ENCODE assay signal across 18 mouse cellular contexts in genomic region chr11:77934568-77935311, GRCm38 (mm10). TPM values are rescaled to one million over a fixed set of nuclear protein-coding genes. Genes with fewer than 3 reads are reported as not detected.
DNase-seq lines count a peak whose midpoint lies in the region; ATAC-seq and TF ChIP-seq lines count a peak whose summit lies in the region.
"Had no signal": no experiment of that assay in that cellular context is flagged by ENCODE, and none has a peak within 500 bp of the region (broad histone marks: within the 10 kb centered on the region; RNA-seq: fewer than 3 reads in every experiment).

No protein-coding gene starts in this region.

- H3K9ac ChIP-seq in forebrain, embryonic 13.5 days: peak overlapping the region; percentile 94
- no peak overlapping the region for H3K9ac ChIP-seq in hindbrain, embryonic 11.5 days (ENCODE audit: low read depth, low read length)
- peak overlapping the region; percentile 13; the same call in 1 of the 2 replicates for H3K9ac ChIP-seq in midbrain, postnatal 0 days (replicated peaks; ENCODE audit: low read length, poor library complexity, severe bottlenecking)
- H3K9ac ChIP-seq in kidney, embryonic 14.5 days (ENCODE audit: low read depth, low read length): no peak overlapping the region
- H3K9ac ChIP-seq: heart, embryonic 15.5 days; liver, embryonic 14.5 days had no signal

- H3K4me3 ChIP-seq in forebrain, embryonic 13.5 days: peak overlapping the region; percentile 96
- H3K4me3 ChIP-seq in forebrain, embryonic 10.5 days: no peak overlapping the region
- no peak overlapping the region for H3K4me3 ChIP-seq in hindbrain, embryonic 11.5 days (ENCODE audit: low read depth, low read length)
- H3K4me3 ChIP-seq in midbrain, postnatal 0 days (ENCODE audit: low read depth, low read length): peak overlapping the region; percentile 88; the same call in 1 of the 2 replicates
- H3K4me3 ChIP-seq in kidney, embryonic 14.5 days (ENCODE audit: low read length): no peak overlapping the region
- H3K4me3 ChIP-seq: heart, embryonic 15.5 days had no signal

- no peak for ATAC-seq in forebrain, embryonic 13.5 days
- ATAC-seq in hindbrain, embryonic 11.5 days (ENCODE audit: low FRiP score): no peak
- ATAC-seq in midbrain, postnatal 0 days (ENCODE audit: low FRiP score): no peak
- ATAC-seq in kidney, embryonic 14.5 days (ENCODE audit: low FRiP score, low TSS enrichment): no peak
- no peak for ATAC-seq in megakaryocyte-erythroid progenitor cell, adult 5-6 weeks (replicated peaks; ENCODE audit: low FRiP score, low TSS enrichment, poor library complexity, severe bottlenecking)
- ATAC-seq: intestine, postnatal 0 days had no signal

- H3K4me2 ChIP-seq in forebrain, embryonic 13.5 days: peak overlapping the region; percentile 90
- no peak overlapping the region for H3K4me2 ChIP-seq in hindbrain, embryonic 11.5 days (replicated peaks; ENCODE audit: low read depth, low read length)
- H3K4me2 ChIP-seq in midbrain, postnatal 0 days (ENCODE audit: low read depth, low read length, poor library complexity, severe bottlenecking): peak overlapping the region; percentile 82
- no peak overlapping the region for H3K4me2 ChIP-seq in kidney, embryonic 14.5 days (replicated peaks; ENCODE audit: low read depth, low read length)
- H3K4me2 ChIP-seq: heart, embryonic 15.5 days had no signal

- no peak for DNase-seq in forebrain, embryonic 10.5 days (ENCODE audit: extremely low spot score, low spot score)
- DNase-seq in cerebellum, adult 9-11 months: peak; percentile 83
- DNase-seq in hindbrain, embryonic 11.5 days (ENCODE audit: low spot score): no peak
- no peak for DNase-seq in midbrain, postnatal 0 days (ENCODE audit: low spot score)
- no peak for DNase-seq in right cerebral cortex, postnatal 4 days
- DNase-seq: adrenal gland, postnatal 14 days; kidney, postnatal 25 days; layer of hippocampus, postnatal 36 days; lung, postnatal 10 days; thymus, adult 2 months had no signal

- H3K4me1 ChIP-seq in forebrain, embryonic 13.5 days: peaks cover 90% of the 10 kb centered on the region
- peaks cover 53% of the 10 kb centered on the region for H3K4me1 ChIP-seq in forebrain, embryonic 10.5 days
- peaks cover 6% of the 10 kb centered on the region for H3K4me1 ChIP-seq in hindbrain, embryonic 11.5 days (replicated peaks; ENCODE audit: control insufficient read depth, insufficient read depth, low read length)
- peaks cover 4% of the 10 kb centered on the region; the same call in 1 of the 2 replicates for H3K4me1 ChIP-seq in midbrain, postnatal 0 days (ENCODE audit: insufficient read depth, low read length)
- peaks cover 10% of the 10 kb centered on the region; the same call in 1 of the 2 replicates for H3K4me1 ChIP-seq in kidney, embryonic 14.5 days (ENCODE audit: control insufficient read depth, insufficient read depth, low read length)

- TF ChIP-seq CTCF in midbrain, postnatal 0 days (IDR thresholded peaks at IDR 0.05): no peak

- no peaks in the 10 kb centered on the region for H3K9me3 ChIP-seq in forebrain, embryonic 13.5 days (replicated peaks)
- no peaks in the 10 kb centered on the region for H3K9me3 ChIP-seq in forebrain, embryonic 10.5 days
- H3K9me3 ChIP-seq in hindbrain, embryonic 11.5 days (ENCODE audit: control insufficient read depth, low read length): no peaks in the 10 kb centered on the region
- H3K9me3 ChIP-seq in midbrain, postnatal 0 days (ENCODE audit: low read length): no peaks in the 10 kb centered on the region
- H3K9me3 ChIP-seq in kidney, embryonic 14.5 days (ENCODE audit: control insufficient read depth, low read length): no peaks in the 10 kb centered on the region
- H3K9me3 ChIP-seq: heart, embryonic 15.5 days had no signal

- H3K27me3 ChIP-seq in forebrain, embryonic 13.5 days: peaks cover 31% of the 10 kb centered on the region
- peaks cover 99% of the 10 kb centered on the region for H3K27me3 ChIP-seq in forebrain, embryonic 10.5 days (ENCODE audit: poor library complexity, severe bottlenecking)
- H3K27me3 ChIP-seq in hindbrain, embryonic 11.5 days (ENCODE audit: control insufficient read depth, insufficient read depth, low read length): peaks cover 48% of the 10 kb centered on the region
- no peaks in the 10 kb centered on the region; the same call in 1 of the 2 replicates for H3K27me3 ChIP-seq in midbrain, postnatal 0 days (ENCODE audit: insufficient read depth, low read length)
- peaks cover 77% of the 10 kb centered on the region for H3K27me3 ChIP-seq in kidney, embryonic 14.5 days (ENCODE audit: control insufficient read depth, insufficient read depth, low read length)

- no peaks in the 10 kb centered on the region for H3K36me3 ChIP-seq in forebrain, embryonic 13.5 days (ENCODE audit: poor library complexity, severe bottlenecking)
- no peaks in the 10 kb centered on the region for H3K36me3 ChIP-seq in forebrain, embryonic 10.5 days (replicated peaks)
- H3K36me3 ChIP-seq in hindbrain, embryonic 11.5 days (ENCODE audit: control insufficient read depth, insufficient read depth, low read length): no peaks in the 10 kb centered on the region
- peaks cover 3% of the 10 kb centered on the region; the same call in 1 of the 2 replicates for H3K36me3 ChIP-seq in midbrain, postnatal 0 days (ENCODE audit: insufficient read depth, low read length)
- H3K36me3 ChIP-seq in kidney, embryonic 14.5 days (ENCODE audit: control insufficient read depth, insufficient read depth, low read length): no peaks in the 10 kb centered on the region
- H3K36me3 ChIP-seq: G1E; heart, embryonic 15.5 days had no signal

- peak overlapping the region; percentile 94 for H3K27ac ChIP-seq in forebrain, embryonic 13.5 days
- H3K27ac ChIP-seq in forebrain, embryonic 10.5 days: no peak overlapping the region
- 0 out of 2 replicates have a peak overlapping the region, but pooled peaks have one; percentile 24 for H3K27ac ChIP-seq in hindbrain, embryonic 11.5 days (ENCODE audit: low read depth, low read length)
- H3K27ac ChIP-seq in midbrain, postnatal 0 days (ENCODE audit: low read depth, low read length): no peak overlapping the region
- no peak overlapping the region for H3K27ac ChIP-seq in kidney, embryonic 14.5 days (ENCODE audit: low read depth, low read length)
- H3K27ac ChIP-seq: heart, embryonic 15.5 days; liver, embryonic 14.5 days had no signal

- 43% methylated on average over 5 of the region's 5 CpGs for WGBS in forebrain, embryonic 13.5 days
- 38% methylated on average over 5 of the region's 5 CpGs for WGBS in forebrain, embryonic 10.5 days
- WGBS in hindbrain, embryonic 11.5 days: 61% methylated on average over 5 of the region's 5 CpGs
- WGBS in midbrain, postnatal 0 days: 47% methylated on average over 5 of the region's 5 CpGs
- WGBS in kidney, embryonic 14.5 days: 68% methylated on average over 5 of the region's 5 CpGs

RNA-seq across cellular contexts. Expression of gene Sez6, which starts 4.1 kb away (rescaled TPM):
- 141 and 165 TPM in 2 replicates for polyA plus RNA-seq in forebrain, embryonic 13.5 days (2015; fragmentation: Nextera tagmentation; extraction: Ambion mirVana)
- 2.8 and 4.3 TPM in 2 replicates for polyA plus RNA-seq in forebrain, embryonic 10.5 days (2016; fragmentation: Nextera tagmentation; extraction: Ambion mirVana)
- 13.3 TPM in 2 replicates for polyA plus RNA-seq in hindbrain, embryonic 11.5 days (2014; fragmentation: Nextera tagmentation; extraction: Ambion mirVana)
- total RNA-seq in midbrain, postnatal 0 days (2014; rRNA removed): 160 and 173 TPM in 2 replicates
- 121 and 125 TPM in 2 replicates for polyA plus RNA-seq in midbrain, postnatal 0 days (2015; fragmentation: Nextera tagmentation; extraction: Ambion mirVana)
- not detected in 2 replicates for polyA plus RNA-seq in kidney, embryonic 14.5 days (2014; fragmentation: Nextera tagmentation; extraction: Ambion mirVana)
- not detected in 2 replicates for total RNA-seq in megakaryocyte-erythroid progenitor cell, adult 5-6 weeks (2014; fragmentation: Nextera tagmentation)
- total RNA-seq in megakaryocyte-erythroid progenitor cell, adult 5-6 weeks (2017): not detected in 2 replicates
- total RNA-seq: granulocyte monocyte progenitor cell, adult 5-6 weeks had no signal

RNA-seq across cellular contexts. Expression of gene Pipox, which starts 40.8 kb away (rescaled TPM):
- polyA plus RNA-seq in forebrain, embryonic 13.5 days (2015; fragmentation: Nextera tagmentation; extraction: Ambion mirVana): 12.7 and 15.1 TPM in 2 replicates
- polyA plus RNA-seq in forebrain, embryonic 10.5 days (2016; fragmentation: Nextera tagmentation; extraction: Ambion mirVana): 10.0 and 10.1 TPM in 2 replicates
- 7.6 and 8.6 TPM in 2 replicates for polyA plus RNA-seq in hindbrain, embryonic 11.5 days (2014; fragmentation: Nextera tagmentation; extraction: Ambion mirVana)
- total RNA-seq in midbrain, postnatal 0 days (2014; rRNA removed): 3.4 and 3.6 TPM in 2 replicates
- 3.8 and 5.1 TPM in 2 replicates for polyA plus RNA-seq in midbrain, postnatal 0 days (2015; fragmentation: Nextera tagmentation; extraction: Ambion mirVana)
- polyA plus RNA-seq in kidney, embryonic 14.5 days (2014; fragmentation: Nextera tagmentation; extraction: Ambion mirVana): 3.2 and 6.2 TPM in 2 replicates
- total RNA-seq in megakaryocyte-erythroid progenitor cell, adult 5-6 weeks (2014; fragmentation: Nextera tagmentation): not detected in 2 replicates
- not detected in 2 replicates for total RNA-seq in megakaryocyte-erythroid progenitor cell, adult 5-6 weeks (2017)
- total RNA-seq: G1E had no signal
- polyA plus RNA-seq: G1E had no signal

RNA-seq across cellular contexts. Expression of gene Phf12, which starts 47.8 kb away (rescaled TPM):
- 20.7 and 24.5 TPM in 2 replicates for polyA plus RNA-seq in forebrain, embryonic 13.5 days (2015; fragmentation: Nextera tagmentation; extraction: Ambion mirVana)
- polyA plus RNA-seq in forebrain, embryonic 10.5 days (2016; fragmentation: Nextera tagmentation; extraction: Ambion mirVana): 17.0 and 20.7 TPM in 2 replicates
- 16.9 and 20.2 TPM in 2 replicates for polyA plus RNA-seq in hindbrain, embryonic 11.5 days (2014; fragmentation: Nextera tagmentation; extraction: Ambion mirVana)
- 31.6 and 53.9 TPM in 2 replicates for total RNA-seq in midbrain, postnatal 0 days (2014; rRNA removed)
- 9.3 and 9.9 TPM in 2 replicates for polyA plus RNA-seq in midbrain, postnatal 0 days (2015; fragmentation: Nextera tagmentation; extraction: Ambion mirVana)
- polyA plus RNA-seq in kidney, embryonic 14.5 days (2014; fragmentation: Nextera tagmentation; extraction: Ambion mirVana): 16.1 and 22.6 TPM in 2 replicates
- 79.7 and 94.6 TPM in 2 replicates for total RNA-seq in megakaryocyte-erythroid progenitor cell, adult 5-6 weeks (2014; fragmentation: Nextera tagmentation)
- total RNA-seq in megakaryocyte-erythroid progenitor cell, adult 5-6 weeks (2017): 23.3 and 26.9 TPM in 2 replicates

Comparison
In these comparisons a context has a peak if more than half of its experiments do, and no peak if none do; other contexts are left out.
1. H3K27ac ChIP-seq: peak in forebrain, embryonic 13.5 days (single experiment) and hindbrain, embryonic 11.5 days (single experiment); none in forebrain, embryonic 10.5 days (single experiment), midbrain, postnatal 0 days (single experiment) and kidney, embryonic 14.5 days (single experiment).
2. H3K4me3 ChIP-seq: peak in forebrain, embryonic 13.5 days (single experiment) and midbrain, postnatal 0 days (single experiment); none in forebrain, embryonic 10.5 days (single experiment), hindbrain, embryonic 11.5 days (single experiment) and kidney, embryonic 14.5 days (single experiment).
3. H3K4me2 ChIP-seq: peak in forebrain, embryonic 13.5 days (single experiment) and midbrain, postnatal 0 days (single experiment); none in hindbrain, embryonic 11.5 days (single experiment) and kidney, embryonic 14.5 days (single experiment).
4. H3K9ac ChIP-seq: peak in forebrain, embryonic 13.5 days (single experiment) and midbrain, postnatal 0 days (single experiment); none in hindbrain, embryonic 11.5 days (single experiment) and kidney, embryonic 14.5 days (single experiment).